Mouse (Mus musculus) adrenal gland, postnatal 10 days (tissue): ENCODE data around the gene Matn1. TPM values are rescaled to one million over a fixed set of nuclear protein-coding genes. Genes with fewer than 3 reads are reported as not detected.

ENCODE experiments used
- DNase-seq: peaks from one replicate; pipeline ENCODE4 v3.0.0; 2021; ENCODE audit warnings: mixed read lengths
- total RNA-seq, 2 experiments: library from RNA; stranded (reverse); gene quantifications; 2 replicates each; pipeline ENCODE4 v1.2.3; 2021

Gene Matn1
- total RNA-seq, 2 experiments from 2014 or later = not detected

DNA sequence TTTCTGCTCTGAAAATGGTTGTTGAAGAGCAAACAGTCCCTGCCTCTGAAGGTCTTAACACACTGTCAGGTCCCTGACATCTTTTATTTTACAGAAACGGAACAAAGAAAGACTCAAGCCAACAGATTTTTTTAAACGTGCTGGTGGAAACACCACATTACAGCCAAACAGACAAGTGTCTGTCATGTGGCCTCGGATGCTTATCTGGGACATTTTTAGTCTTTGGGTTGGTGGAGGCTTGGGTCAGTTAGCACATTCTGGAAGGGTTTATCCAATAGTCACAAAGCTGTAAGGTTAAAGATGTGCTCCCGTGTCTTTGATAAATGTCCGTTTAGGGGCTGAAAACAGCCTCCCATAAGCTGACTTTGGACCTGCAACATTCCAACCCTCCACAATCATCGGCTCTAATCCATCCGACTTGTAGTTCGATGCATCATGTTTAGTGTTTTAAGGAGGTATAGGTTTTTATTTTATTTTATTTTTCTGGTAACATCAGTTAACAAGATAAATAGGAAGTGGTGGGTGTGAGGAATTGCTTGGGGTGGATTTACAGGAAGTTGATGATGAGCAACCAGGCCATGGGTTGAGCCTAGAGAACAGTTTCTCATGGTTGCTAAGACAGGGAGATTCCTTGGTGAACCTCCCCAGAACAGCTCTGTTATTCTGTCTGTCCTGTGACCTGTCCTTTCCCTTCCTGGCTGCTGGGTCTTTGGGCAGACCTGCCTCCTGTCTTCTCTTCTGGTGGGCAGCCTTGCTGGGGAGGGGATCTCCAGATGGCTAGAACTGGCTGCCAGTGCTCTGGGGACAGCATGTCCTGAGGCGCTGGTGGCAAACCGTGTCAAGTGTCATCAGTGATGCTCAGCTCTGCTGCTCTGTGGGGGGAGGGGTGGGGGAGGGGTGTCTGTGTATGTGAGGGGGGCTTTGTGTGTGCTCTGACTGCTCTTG is 25.1 kb upstream of the Matn1 start:
- no peak for DNase-seq

DNA sequence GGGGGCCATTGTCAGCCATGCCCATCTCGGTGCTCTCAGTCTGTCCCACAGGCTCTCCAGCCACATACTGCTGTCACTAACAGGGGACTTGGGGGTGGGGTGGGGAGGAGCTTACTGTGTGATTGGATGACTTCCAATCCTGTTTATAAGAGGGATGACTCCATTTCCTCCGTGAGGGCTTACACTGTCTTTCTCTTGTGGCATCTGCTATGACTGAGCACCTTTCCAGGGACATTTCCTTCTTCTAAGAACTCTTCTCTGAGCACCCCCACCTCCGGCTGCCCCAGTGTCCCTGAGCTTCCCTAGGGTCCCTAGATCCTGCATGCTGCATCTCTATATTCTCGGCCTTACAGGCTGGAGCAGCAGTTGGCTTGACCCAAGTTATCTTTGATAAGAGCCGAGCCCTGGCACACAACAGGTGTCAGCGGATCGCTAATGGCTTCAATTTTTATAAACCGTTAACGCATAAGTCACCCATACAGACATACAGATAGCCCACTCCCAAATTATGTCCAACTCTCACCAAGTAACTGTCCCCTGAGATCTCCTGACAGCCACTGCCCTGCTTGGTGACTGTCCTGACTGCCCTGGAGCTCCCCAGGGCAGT is 24.3 kb upstream of the Matn1 start:
- no peak for DNase-seq

DNA sequence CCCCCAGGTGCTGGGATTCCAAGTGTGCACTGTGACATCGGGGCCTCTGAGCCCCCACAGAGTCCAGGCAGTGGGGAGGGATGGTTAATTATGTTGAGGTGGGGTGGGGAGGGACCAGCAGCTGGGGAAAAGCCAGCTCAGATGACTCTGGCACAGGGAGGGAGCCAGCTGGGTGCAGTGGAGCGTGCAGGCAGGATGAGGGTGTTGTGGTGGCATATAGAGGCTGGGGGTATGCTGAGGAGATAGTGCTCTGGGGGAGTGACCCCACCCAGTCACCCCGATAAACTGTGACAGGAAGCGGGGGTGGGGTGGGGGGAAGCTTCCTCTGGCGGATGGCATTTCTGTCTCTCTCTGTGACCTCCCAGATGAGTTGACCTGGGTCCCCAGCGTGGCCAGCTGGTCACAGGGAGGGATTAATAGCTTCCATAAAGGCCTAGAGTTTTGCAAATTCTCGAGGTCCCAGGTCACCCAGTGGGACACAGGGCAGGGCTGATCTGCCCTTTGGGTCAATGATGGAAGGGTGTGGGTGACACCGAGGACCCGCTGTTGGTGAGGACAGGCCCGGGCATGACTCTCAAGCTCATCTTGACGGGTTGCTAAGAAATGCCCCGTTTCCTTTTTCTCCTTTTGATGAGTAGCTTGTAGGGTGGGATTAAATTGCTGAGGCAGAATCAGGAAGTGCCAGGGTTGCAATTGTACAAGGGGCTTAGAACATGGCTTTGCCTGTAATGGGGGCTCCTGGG is 23.1 kb upstream of the Matn1 start:
- DNase-seq = no peak

DNA sequence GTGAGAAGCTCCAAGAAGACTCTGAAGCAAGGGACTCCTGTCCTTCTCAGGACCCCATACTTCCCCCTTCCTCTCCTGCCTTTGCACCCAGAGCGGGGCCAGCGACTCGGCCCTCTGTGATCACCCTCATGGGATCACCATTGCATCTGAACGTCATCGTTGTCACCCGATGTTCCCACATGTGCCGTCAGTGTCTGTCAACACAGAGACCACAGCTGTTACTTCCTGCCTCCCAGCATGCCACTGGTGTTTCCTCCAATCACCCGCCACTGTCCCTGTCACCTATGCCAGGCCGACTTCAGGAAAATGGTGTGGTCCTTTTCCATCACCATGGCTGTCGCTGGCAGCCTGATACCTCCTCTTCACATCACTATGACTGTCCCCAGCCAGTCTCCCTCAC is 22.2 kb upstream of the Matn1 start:
- DNase-seq = no peak

DNA sequence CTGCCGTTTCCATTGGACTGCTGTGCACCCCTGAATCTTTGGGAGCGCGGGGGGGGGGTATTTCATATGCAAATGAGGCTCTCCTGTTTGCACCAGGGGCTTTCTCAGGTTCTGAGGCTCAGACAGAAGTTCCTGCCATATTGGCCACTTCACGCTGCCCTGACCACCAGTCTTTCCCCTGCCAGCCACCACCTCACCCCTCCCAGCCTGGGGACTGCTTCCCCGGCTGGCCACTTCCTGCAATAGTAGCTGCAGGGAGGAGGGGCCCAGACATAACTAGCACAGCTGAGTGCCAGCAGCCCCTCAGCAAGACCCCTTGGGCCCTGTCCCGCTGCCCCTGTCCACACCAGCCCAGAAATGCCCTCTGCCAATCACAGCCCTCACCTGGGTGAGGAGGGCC is 17.9 kb upstream of the Matn1 start:
- DNase-seq = no peak

DNA sequence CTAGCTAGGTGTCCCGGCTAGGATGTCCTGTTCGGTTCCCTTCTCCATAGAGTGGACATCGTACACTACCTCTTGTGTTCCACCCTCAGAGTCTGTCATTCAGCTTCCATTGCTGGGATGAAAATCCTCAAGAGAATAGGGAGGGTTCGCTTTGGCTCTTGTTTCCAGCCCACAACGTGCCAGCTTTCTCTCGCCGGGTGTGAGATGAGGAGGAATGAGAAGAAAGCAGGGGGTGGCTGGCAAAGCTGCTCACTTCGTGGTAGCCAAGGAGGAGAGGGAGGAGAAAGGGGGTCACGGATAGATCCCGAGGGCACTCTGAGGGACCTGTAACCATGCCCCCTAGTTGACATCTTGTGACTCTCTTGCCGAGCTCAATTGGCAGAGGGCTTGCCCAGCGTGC is 16.4 kb upstream of the Matn1 start:
- DNase-seq = no peak

DNA sequence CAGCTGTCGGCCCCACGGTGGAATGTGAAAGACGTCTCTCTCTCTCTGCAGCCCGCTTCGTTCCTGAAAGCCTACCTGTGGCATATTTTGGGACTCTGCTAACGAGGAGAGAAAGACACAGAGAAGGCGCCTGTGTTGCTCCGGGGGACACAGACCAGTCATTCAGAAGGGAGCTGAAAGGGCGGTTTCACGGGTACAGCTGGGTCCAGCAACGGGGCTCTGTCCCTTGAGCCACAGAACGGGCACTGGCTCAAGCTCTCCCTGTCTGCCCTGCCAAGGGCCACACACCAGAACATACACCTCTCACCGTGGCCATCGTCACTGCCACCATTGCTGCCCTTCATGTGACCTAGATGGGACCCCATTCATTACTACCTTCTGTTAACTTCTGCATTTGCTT is 1.5 kb upstream of the Matn1 start:
- no peak for DNase-seq

DNA sequence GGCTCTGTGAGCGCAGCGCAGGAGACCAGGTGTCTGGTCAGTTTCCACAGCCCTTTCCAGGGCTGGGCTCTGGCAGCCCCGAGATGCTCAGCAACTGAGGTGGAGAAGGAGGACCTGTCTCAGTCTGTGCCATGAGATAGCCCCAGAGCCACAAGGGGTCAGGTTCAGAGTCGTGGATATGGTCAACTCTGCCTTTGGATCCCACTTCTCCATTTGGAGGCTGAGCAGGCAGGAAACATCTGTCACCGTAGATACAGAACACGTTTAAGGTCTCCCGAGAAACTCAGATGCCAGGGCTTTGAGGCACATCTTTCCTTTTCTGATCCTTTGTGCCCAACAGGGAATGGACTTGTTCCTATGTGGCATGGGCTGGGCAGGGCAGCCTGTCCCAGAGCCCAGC is 594 bp downstream of the Matn1 start:
- no peak for DNase-seq

DNA sequence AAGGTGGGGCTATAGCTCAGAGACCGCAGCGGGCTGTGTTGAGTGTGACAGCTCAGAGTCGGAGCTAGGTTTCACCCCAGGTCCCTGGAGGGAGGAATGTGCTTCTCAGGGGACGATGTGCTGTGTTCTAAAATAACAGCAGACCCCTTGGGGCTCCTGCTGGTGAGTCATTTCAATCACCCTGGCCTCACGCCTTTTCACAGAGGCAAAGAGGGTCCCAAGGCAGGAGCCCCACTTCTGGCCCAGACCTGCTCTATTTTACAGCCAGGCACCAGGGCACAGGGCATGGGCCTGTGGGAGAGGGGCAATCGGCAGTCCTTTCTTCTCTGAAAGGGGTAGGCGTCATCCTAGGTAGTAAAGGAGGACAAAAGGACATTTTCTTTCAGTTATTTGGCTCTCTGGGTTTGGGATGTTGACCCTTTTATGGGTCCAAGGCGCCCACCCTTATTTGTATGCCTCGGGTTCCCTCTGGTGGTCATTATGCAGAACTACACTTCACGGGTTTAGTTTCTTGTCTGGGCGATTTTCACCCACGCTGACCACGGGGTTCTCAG is 3.0 kb downstream of the Matn1 start:
- DNase-seq = peak; percentile 19

DNA sequence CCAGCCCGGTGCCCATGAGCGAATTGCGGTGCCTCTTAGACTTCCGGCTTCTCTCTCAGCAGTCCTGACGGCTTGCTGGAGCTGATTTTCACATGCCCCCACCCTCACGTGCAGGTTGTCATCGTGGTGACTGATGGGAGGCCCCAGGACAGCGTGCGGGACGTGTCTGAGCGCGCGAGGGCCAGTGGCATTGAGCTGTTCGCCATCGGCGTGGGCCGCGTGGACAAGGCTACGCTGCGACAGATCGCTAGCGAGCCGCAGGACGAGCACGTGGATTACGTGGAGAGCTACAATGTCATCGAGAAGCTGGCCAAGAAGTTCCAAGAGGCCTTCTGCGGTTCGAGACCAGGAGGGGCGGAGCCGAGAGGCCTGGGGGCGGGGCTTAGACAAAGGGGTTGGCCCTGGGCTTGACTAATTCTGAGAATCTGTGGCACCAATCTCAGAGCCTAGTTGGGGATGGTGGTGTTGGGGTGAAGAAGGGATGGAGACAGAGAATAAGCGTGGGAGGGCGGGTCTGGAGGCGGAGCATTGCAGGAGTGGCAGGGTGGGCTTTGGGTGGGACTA is 5.7 kb downstream of the Matn1 start:
- no peak for DNase-seq

DNA sequence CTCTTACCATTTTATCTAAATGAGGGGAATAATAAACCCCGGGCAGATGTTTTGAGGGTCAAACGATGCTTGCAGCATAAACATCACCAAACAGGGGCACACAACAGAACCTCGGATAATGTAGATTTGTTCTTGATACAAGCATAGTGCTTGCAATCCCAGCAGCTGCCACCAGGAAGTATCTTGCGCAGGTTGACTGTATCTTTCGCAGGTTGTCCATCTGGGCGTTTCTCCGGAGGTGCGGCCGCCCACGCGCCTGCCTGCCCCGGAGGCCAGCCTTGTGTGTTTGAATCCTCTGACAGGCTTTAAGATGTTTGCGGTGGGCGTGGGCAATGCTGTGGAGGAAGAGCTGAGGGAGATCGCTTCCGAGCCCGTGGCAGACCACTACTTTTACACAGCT is 8.3 kb downstream of the Matn1 start:
- DNase-seq = peak; percentile 20

DNA sequence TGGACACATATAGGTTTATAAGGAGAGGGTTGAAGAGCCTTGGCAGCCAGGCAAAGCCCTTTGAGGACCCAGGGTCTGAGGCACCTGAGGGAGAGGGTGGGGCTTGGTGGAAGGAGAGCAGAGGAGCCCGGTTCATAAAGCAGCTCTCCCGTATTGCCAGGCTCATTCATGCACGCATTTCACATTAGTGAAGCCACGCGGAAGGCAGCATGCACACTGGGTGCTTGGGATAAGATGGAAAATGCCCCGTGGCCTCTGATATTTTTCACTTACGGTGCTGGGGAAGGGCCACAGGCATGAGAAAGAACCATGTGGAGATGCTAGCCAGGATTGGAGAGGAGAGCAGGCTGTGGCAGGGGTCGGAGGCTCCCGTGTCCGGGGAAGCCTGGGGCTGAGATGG is 13.0 kb downstream of the Matn1 start:
- no peak for DNase-seq

DNA sequence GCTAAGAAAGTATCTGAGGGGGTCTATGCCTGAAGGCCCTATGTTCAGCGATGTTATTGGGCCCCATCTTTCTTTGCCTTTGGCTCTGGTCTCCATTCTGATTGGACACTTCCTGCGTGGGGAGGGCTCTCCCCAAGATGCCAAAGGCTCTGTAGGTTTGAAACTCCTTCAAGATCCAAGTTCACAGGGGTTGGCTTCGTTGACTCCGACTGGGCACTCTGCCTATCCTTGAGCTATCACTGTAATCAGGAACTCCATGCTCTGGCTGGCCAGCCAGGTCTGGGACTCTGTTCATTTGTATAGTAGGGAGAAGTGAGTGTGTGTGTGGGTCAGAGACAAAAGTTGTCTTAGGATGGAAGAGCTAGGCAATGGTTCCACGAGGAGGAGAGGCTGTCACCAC is 14.6 kb downstream of the Matn1 start:
- DNase-seq = no peak

DNA sequence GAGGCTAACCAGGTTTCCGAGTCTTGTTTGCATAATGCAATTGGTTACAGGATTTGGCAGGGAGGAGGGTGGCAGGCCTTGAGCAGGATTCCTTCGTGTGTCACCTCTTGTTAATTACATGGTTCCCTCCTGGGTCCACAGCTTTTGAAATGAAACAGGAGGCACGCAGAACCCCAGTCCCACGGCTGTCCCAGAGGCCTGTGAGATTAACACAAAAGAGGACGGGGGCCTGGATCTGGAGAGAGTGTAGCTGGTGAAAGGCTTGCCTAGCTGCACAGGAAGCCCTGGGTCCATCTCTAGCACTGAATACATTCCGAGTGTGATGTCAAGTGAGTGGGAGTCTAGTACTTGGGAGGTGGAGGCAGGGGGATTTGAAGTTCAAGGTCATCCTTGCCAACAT is 15.5 kb downstream of the Matn1 start:
- DNase-seq = no peak

DNA sequence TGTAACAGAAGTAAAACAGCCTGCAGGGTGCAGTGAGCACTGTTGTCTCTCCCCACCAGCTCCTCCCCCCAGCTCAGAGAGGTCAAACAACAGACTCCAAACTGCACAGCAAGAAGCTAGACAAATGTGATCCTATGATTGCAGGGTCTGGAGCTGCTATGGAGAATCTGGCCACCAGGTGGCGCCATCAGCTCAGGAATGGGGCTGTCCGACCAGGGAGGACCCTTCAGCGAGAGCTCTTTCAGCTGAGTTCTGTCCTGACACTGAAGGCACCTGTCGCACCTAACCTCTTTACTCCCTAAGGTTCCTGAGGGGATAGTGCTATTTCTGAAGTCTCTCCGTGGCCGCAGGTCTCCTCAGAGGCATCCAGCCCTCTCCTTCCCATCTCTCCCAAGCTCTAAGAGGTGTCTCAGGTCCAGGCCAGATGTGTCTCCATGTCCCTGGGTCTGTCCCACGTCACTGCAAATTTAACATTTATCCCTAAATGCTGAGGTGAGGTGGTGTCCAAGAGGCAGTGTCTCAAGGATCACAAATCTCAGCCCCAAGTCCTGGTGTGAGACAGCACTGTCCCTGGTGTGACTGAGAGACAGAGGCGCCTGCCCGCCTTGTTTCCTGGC is 16.0 kb downstream of the Matn1 start:
- peak; percentile 93 for DNase-seq

DNA sequence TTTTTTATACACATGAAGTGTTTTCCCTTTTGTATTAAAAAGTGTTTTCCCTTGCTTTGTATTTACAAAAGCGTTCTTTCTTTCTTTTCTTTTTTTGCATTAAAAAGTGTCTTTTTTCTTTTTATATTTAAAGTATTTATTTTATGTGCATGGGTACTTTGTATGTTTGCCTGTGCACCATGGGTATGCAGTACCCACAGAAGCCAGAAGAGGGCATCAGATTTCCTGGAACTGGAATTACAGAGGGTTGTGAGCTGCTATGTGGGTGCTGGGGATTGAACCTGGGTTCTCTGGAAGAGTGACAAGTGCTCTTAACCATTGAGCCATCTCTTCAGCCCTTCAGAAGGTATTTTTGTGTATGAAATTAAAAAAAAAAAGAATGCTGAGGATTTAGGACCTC is 27.1 kb downstream of the Matn1 start:
- DNase-seq = no peak

DNA sequence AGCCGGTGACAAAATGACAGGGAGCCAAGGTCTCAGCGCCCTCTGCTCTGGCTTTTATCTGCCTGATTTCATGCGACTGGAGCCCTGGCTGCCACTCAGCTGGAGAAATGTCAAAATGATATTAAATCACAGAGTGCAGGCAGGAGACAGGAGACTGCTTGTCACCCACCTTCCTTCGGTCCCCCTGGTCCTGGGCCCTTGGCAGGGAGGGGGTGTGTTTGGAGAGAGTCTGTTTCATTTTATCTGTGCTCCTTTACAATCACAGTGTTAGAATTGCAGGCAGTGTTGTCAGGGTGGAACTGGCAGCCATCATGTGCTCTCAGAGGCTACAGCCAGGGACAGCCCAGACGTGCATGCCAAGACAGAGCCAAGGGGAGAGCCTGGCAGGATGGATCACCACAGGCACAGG is 28.2 kb downstream of the Matn1 start:
- DNase-seq = peak; percentile 37

DNA sequence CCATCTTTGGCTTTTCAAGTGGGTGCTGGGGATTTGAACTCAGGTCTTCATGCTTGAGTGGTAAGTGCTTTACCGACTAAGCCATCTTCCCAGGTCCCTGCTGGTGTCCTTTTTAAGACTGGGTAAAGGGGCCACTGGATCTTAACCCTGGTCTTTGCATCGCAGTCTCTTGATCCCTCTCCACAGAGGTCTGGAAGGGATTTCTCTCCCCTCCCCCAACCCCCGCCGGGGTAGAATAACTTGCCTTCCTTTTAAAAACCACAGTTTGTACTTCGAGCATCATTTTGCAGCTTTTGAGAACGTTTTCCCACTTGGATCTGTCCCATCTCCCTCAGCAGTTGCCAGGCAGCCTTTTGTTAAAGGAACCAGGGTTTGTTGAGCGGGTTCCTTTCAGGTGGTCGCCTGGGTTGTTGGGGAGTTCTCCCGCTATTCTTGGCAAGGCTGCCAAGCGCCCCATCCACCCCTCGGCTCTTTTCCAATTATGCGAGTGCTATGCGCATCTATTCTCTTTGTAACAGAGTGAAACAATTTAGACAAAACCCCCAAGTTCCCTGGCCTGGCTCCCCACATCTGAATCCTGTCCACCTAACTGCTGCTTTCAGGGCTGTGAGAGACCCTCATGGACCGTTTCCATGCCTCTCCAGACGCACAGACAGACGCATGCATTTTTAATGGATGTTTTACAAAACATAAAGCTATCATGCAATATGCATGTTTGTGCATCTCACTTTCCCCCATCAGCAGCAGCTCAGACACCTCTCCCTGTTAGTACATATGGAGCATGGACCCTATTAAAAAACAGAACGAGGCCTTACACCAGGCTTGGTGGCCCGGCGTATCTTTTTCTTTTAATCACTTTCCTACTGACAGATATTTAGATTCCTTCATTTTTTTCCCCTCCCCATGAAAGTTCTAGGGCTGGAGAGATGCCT is 29.4 kb downstream of the Matn1 start:
- DNase-seq = no peak

DNA sequence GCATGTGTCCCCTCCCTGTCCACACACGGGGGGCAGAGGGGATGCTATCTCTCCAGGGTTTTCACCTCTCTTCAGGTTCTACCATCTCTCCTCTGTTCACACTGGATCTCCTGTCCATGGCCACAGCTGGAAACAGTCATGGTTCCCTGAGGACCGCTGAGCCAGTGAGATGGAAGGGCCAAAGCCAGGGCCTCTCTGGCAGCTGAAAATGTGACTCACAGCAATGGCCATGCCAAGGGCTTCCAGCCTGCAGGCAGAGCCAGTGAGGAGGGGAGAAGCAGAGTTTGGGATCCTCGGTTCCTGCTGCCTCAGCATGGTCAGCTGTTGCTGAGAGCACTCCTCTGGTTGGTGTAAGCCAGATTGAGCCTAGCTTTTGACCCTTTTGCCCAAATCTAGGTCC is 34.8 kb downstream of the Matn1 start:
- no peak for DNase-seq

DNA sequence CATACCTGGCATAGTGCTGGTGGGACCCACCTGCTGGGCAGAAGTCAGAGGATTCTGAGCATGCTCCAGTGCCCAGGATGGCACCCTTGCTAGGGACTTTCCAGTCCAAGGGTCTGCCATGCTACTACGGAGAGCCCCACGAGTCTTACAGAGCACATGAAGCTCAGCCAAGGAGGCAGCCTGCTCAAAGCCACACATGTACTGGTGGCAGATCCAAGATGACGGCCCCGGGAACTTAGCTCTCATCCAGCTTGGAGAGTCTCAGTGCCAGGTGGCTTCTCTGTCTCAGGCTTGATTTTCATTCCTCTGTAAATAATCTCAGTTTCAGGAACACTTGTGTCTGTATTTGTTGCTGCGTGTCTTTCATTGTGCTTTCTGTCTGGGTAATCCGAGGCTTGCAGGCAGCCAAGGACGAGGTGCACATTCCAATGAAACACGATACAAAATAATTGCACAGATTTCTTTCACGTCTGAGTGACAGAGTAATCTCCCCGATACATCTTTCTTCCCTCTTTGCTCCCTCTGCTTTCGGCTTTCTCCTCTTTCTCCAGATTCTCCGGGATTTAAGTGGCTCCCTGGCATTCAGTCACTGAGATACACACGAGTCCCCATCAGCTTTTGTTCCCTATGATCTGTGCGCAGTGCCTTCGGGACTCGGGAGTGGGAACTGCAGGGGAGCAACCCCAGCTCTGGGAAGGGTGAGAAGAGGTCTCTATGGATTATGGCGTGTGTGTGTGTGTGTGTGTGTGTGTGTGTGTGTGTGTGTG is 40.4 kb downstream of the Matn1 start:
- DNase-seq = no peak
